Mouse (Mus musculus): ENCODE measurements around the gene Tdrd7. TPM values are rescaled to one million over a fixed set of nuclear protein-coding genes. Genes with fewer than 3 reads are reported as not detected.

Tdrd7 gene
- polyA plus RNA-seq, 1 experiment from 2014 or later, result 9.3 TPM

DNA sequence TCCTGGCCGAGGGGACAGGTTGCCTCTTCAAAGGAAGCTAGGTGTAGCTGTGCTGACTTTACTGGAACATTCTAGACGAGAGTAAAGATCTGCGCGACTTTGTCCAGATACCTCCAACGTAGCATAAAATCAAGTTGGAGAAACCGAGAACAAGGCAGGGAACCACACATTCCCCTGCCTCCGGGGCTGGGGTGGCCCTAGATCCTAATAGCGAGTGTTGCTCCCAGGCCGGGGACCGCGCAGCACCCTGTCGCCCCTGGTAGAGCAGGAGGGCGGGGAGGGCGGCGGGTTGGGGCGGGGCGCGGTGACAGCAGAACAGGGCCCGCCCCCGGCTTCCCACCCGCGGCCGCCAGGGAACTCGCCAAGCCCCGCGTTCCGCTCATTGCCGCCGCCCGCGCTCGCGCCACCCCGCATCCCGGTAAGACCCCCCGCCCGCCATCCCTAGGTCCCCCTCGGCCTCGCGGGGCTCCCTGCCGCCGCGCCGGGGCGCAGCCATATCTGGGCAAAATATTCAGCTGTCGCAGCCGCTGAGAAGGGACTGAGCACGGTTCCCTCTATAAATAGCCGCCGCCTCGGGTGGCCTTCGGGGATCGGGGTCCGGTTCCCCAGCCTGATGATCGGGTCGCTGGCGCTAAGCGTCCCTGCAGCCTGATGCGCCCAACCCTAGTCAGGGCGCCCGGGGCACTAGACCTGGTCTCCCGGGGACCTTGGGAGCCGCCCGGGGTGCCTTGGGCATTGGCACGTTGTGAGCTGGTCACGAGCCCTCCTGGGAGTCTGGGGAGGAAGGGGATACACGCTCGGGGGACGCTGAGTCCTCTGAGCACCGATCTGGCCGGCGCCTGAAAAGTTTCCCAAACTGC is 74.0 kb downstream of the Tdrd7 start, which contains the start of gene Tmod1:
Gene Tmod1 (plus strand): TSS at position 44 of the 860 bp plus-strand sequence.
- H3K27ac ChIP-seq (replicated peaks; ENCODE audit: low read depth, low read length), result no peak within 1 kb of the TSS
- H3K9me3 ChIP-seq (replicated peaks; ENCODE audit: control insufficient read depth, low read length), result no peaks in the 10 kb centered on the region
- H3K36me3 ChIP-seq (replicated peaks; ENCODE audit: control insufficient read depth, insufficient read depth, low read depth, low read length), result no peaks in the 10 kb centered on the region
- ATAC-seq (replicated peaks; ENCODE audit: insufficient number of reproducible peaks, low FRiP score, low TSS enrichment, low read depth) (no peak; the same call in 1 of the 2 replicates), DNase-seq (ENCODE audit: low spot score) (peak; percentile 53)
- H3K4me1 ChIP-seq (ENCODE audit: control insufficient read depth, insufficient read depth, low read length), result peaks cover 4% of the 10 kb centered on the region; the same call in 1 of the 2 replicates
- H3K4me2 ChIP-seq (ENCODE audit: low read depth, low read length), result peak within 1 kb of the TSS; percentile 99
- peak within 1 kb of the TSS; percentile 53 for H3K9ac ChIP-seq (replicated peaks; ENCODE audit: low read length)
- WGBS, result under 1% methylated on average over 68 of the region's 72 CpGs
- H3K4me3 ChIP-seq (ENCODE audit: low read depth, low read length), result peak within 1 kb of the TSS; percentile 57
- H3K27me3 ChIP-seq (ENCODE audit: control insufficient read depth, insufficient read depth, low read length), result peaks cover 32% of the 10 kb centered on the region

DNA sequence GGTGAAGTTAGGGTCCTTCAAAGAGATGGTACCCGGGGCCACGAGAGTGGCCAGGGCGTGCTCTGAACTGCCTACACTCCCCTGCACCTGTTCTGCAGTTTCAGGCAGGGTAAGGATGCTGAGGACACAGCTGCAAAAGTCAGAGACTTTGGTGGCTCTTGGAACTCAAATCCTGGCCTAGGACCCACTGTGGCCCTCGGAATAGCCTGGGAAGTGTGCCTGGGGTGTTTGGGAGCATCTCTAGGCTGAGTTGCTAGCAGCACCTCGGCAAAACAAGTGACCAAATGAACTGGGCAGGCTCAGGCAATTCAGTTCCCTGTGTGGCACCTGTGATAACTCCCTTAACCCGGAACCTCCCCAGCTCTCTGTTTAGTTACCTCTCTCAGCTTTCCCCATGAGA is 74.8 kb downstream of the Tdrd7 start:
- H3K4me3 ChIP-seq (ENCODE audit: low read depth, low read length), result peak overlapping the region; percentile 57
- H3K27ac ChIP-seq (replicated peaks; ENCODE audit: low read depth, low read length), result no peak overlapping the region
- H3K4me1 ChIP-seq (ENCODE audit: control insufficient read depth, insufficient read depth, low read length), result peaks cover 4% of the 10 kb centered on the region; the same call in 1 of the 2 replicates
- 11% methylated on average over 6 of the region's 6 CpGs for WGBS
- DNase-seq (ENCODE audit: low spot score), result no peak
- no peaks in the 10 kb centered on the region for H3K36me3 ChIP-seq (replicated peaks; ENCODE audit: control insufficient read depth, insufficient read depth, low read depth, low read length)
- no peaks in the 10 kb centered on the region for H3K9me3 ChIP-seq (replicated peaks; ENCODE audit: control insufficient read depth, low read length)
- no peak for ATAC-seq (replicated peaks; ENCODE audit: insufficient number of reproducible peaks, low FRiP score, low TSS enrichment, low read depth)
- H3K27me3 ChIP-seq (ENCODE audit: control insufficient read depth, insufficient read depth, low read length), result peaks cover 32% of the 10 kb centered on the region
- H3K9ac ChIP-seq (replicated peaks; ENCODE audit: low read length), result no peak overlapping the region
- peak overlapping the region; percentile 99 for H3K4me2 ChIP-seq (ENCODE audit: low read depth, low read length)

DNA sequence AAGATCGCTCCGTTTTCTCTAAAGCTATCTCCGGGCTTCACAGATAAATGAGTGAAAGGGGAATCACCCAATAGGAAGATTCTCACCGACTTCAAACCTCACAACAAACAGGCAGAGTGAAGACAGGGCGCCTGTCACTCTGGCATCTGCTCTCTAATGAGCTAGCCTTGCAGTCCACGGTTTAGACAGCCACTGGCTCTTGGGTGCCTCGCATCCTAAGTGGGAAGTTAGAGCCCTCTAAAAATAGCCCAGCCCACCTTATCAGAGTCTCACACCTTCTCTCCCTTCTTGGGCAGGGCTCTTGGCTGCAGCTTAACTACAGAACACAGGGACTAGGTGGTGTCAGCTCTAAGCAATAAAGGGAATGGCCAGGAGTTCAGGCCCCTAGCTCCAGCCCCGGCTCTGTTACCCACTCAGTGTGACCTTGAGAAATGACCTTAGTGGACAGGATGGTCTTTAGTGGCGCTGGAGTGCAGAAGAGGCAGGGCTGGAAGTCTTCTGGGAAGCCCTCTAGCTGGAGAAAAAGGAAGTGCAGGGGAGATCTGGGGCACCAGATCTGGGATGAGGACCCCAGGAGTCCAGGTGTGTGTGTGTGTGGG is 75.6 kb downstream of the Tdrd7 start:
- DNase-seq (ENCODE audit: low spot score) (peak; percentile 33), ATAC-seq (replicated peaks; ENCODE audit: insufficient number of reproducible peaks, low FRiP score, low TSS enrichment, low read depth) (no peak)
- no peaks in the 10 kb centered on the region for H3K9me3 ChIP-seq (replicated peaks; ENCODE audit: control insufficient read depth, low read length)
- peaks cover 4% of the 10 kb centered on the region; the same call in 1 of the 2 replicates for H3K4me1 ChIP-seq (ENCODE audit: control insufficient read depth, insufficient read depth, low read length)
- no peaks in the 10 kb centered on the region for H3K36me3 ChIP-seq (replicated peaks; ENCODE audit: control insufficient read depth, insufficient read depth, low read depth, low read length)
- H3K9ac ChIP-seq (replicated peaks; ENCODE audit: low read length), result no peak overlapping the region
- 22% methylated on average over 9 of the region's 9 CpGs for WGBS
- no peak overlapping the region for H3K27ac ChIP-seq (replicated peaks; ENCODE audit: low read depth, low read length)
- H3K4me2 ChIP-seq (ENCODE audit: low read depth, low read length), result no peak overlapping the region
- peaks cover 32% of the 10 kb centered on the region for H3K27me3 ChIP-seq (ENCODE audit: control insufficient read depth, insufficient read depth, low read length)
- 0 out of 2 replicates have a peak overlapping the region, but pooled peaks have one; percentile 2 for H3K4me3 ChIP-seq (ENCODE audit: low read depth, low read length)

DNA sequence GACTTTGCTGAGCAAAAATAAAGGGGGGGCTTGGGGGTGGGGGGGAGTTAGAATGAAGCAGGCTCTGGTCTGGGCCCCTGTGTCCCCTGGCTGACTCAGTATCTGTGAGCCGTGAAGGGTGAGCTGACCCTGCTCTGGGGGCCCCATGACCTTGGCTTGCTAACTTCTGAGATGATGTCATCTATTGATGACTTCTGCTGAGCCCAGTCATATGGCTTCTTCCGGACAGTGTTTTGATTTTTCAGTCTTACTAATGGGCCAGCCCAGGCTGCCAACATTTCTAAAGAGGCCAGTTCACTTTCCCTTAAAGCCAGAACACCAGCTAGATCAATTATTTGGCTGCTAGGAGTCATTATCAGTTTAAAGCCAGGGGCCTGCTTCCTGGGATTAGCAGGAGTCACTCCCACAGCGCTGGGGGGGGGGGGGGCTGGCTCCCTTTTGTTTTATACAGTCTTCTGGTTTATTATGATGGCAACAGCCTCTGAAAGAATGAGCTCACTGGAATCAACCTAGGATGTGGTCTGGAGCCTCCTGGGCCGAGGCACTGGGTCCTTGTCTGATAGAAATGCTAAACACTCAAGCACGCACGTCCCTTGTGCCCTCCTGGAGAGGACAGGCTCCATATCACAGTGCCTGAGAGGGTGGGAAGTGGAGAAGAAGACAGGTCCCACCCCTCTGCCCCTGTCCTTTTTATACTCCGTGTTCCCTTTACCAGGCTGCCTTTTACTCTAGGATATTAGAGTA is 76.8 kb downstream of the Tdrd7 start:
- Histone ChIP-seq H3K36me3 (replicated peaks; ENCODE audit: control insufficient read depth, insufficient read depth, low read depth, low read length) (no peaks in the 10 kb centered on the region), H3K27me3 (ENCODE audit: control insufficient read depth, insufficient read depth, low read length) (peaks cover 32% of the 10 kb centered on the region), H3K4me3 (ENCODE audit: low read depth, low read length) (no peak overlapping the region), H3K4me1 (ENCODE audit: control insufficient read depth, insufficient read depth, low read length) (peaks cover 4% of the 10 kb centered on the region; the same call in 1 of the 2 replicates), H3K27ac (replicated peaks; ENCODE audit: low read depth, low read length) (no peak overlapping the region; the same call in 1 of the 2 replicates), H3K4me2 (ENCODE audit: low read depth, low read length) (no peak overlapping the region), H3K9me3 (replicated peaks; ENCODE audit: control insufficient read depth, low read length) (no peaks in the 10 kb centered on the region), H3K9ac (replicated peaks; ENCODE audit: low read length) (no peak overlapping the region)
- ATAC-seq (replicated peaks; ENCODE audit: insufficient number of reproducible peaks, low FRiP score, low TSS enrichment, low read depth) (no peak), DNase-seq (ENCODE audit: low spot score) (no peak)
- 30% methylated on average over 7 of the region's 7 CpGs for WGBS

- Histone ChIP-seq H3K27me3 (ENCODE audit: control insufficient read depth, insufficient read depth, low read length) (peaks cover 32% of the 10 kb centered on the region), H3K4me2 (ENCODE audit: low read depth, low read length) (no peak overlapping the region), H3K36me3 (replicated peaks; ENCODE audit: control insufficient read depth, insufficient read depth, low read depth, low read length) (no peaks in the 10 kb centered on the region), H3K9ac (replicated peaks; ENCODE audit: low read length) (no peak overlapping the region), H3K27ac (replicated peaks; ENCODE audit: low read depth, low read length) (no peak overlapping the region), H3K4me3 (ENCODE audit: low read depth, low read length) (no peak overlapping the region), H3K4me1 (ENCODE audit: control insufficient read depth, insufficient read depth, low read length) (peaks cover 4% of the 10 kb centered on the region; the same call in 1 of the 2 replicates), H3K9me3 (replicated peaks; ENCODE audit: control insufficient read depth, low read length) (no peaks in the 10 kb centered on the region)
- DNase-seq (ENCODE audit: low spot score), result no peak
- WGBS, result 44% methylated on average over 5 of the region's 5 CpGs
- ATAC-seq (replicated peaks; ENCODE audit: insufficient number of reproducible peaks, low FRiP score, low TSS enrichment, low read depth), result no peak
These were observed 77.3 kb downstream of the Tdrd7 start for GRCm38 (mm10) chr4:46042505-46042850.

DNA sequence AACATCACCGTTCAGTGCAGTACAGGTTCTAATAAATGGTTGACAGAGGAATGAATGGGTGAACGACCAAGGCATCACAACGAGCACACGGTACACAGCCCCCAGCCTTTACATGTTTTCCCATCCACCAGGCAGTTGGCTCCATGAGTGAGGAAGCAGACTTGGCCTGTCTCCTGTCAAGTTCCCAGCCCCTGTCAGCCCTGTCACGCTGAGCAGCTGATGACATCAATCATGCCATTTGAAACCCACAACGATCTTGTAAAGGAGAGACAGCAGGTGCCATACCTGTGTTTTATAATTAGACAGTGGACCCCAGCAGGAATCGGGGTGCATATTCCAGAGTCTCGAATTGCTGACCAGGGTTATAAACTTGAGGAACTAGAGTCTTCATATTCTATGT is 78.2 kb downstream of the Tdrd7 start:
- 80% methylated on average over 8 of the region's 8 CpGs for WGBS
- Histone ChIP-seq H3K4me2 (ENCODE audit: low read depth, low read length) (no peak overlapping the region), H3K27ac (replicated peaks; ENCODE audit: low read depth, low read length) (no peak overlapping the region), H3K9me3 (replicated peaks; ENCODE audit: control insufficient read depth, low read length) (no peaks in the 10 kb centered on the region), H3K36me3 (replicated peaks; ENCODE audit: control insufficient read depth, insufficient read depth, low read depth, low read length) (no peaks in the 10 kb centered on the region), H3K4me3 (ENCODE audit: low read depth, low read length) (no peak overlapping the region), H3K4me1 (ENCODE audit: control insufficient read depth, insufficient read depth, low read length) (peaks cover 4% of the 10 kb centered on the region; the same call in 1 of the 2 replicates), H3K9ac (replicated peaks; ENCODE audit: low read length) (no peak overlapping the region), H3K27me3 (ENCODE audit: control insufficient read depth, insufficient read depth, low read length) (peaks cover 29% of the 10 kb centered on the region)
- no peak for ATAC-seq (replicated peaks; ENCODE audit: insufficient number of reproducible peaks, low FRiP score, low TSS enrichment, low read depth)
- DNase-seq (ENCODE audit: low spot score), result no peak

- H3K27ac ChIP-seq (replicated peaks; ENCODE audit: low read depth, low read length), result no peak overlapping the region
- no peak for ATAC-seq (replicated peaks; ENCODE audit: insufficient number of reproducible peaks, low FRiP score, low TSS enrichment, low read depth)
These were observed 82.8 kb downstream of the Tdrd7 start for GRCm38 (mm10) chr4:46047971-46048370.

More at GRCm38 (mm10) chr4:46047971-46048370, 82.8 kb downstream of the Tdrd7 start:
- no peaks in the 10 kb centered on the region for H3K27me3 ChIP-seq (ENCODE audit: control insufficient read depth, insufficient read depth, low read length)
- 69% methylated on average over 4 of the region's 4 CpGs for WGBS
- DNase-seq (ENCODE audit: low spot score), result no peak
- no peak overlapping the region for H3K9ac ChIP-seq (replicated peaks; ENCODE audit: low read length)
- H3K9me3 ChIP-seq (replicated peaks; ENCODE audit: control insufficient read depth, low read length), result no peaks in the 10 kb centered on the region
- H3K4me2 ChIP-seq (ENCODE audit: low read depth, low read length), result no peak overlapping the region
- H3K36me3 ChIP-seq (replicated peaks; ENCODE audit: control insufficient read depth, insufficient read depth, low read depth, low read length), result no peaks in the 10 kb centered on the region
- no peaks in the 10 kb centered on the region for H3K4me1 ChIP-seq (ENCODE audit: control insufficient read depth, insufficient read depth, low read length)
- H3K4me3 ChIP-seq (ENCODE audit: low read depth, low read length), result no peak overlapping the region

Measured in embryonic facial prominence, embryonic 11.5 days (tissue).